Mouse (Mus musculus) midbrain, embryonic 14.5 days (tissue): ENCODE results near the gene Ccl5. TPM values are rescaled to one million over a fixed set of nuclear protein-coding genes. Genes with fewer than 3 reads are reported as not detected.

ENCODE experiments used
- ATAC-seq: fragments of 200-750 bp; cut with Nextera tagmentation; 2 replicates; pipeline ENCODE4 v1.8.0; 2017; ENCODE audit warnings: moderate number of reproducible peaks, moderate library complexity; ENCODE audit not compliant: low FRiP score, low TSS enrichment
- DNase-seq: peaks from one replicate; pipeline ENCODE4 v3.0.0-alpha.2; 2015
- H3K27ac ChIP-seq: fragments of 300-500 bp; sonication (generic); replicated peaks from 2 replicates; pipeline ENCODE4 v1.5.1; 2014; ENCODE audit warnings: mild to moderate bottlenecking, low read depth, low read length, moderate library complexity
- H3K27me3 ChIP-seq: fragments of 300-500 bp; sonication (generic); 2 replicates; pipeline ENCODE4 v1.6.1; 2014; ENCODE audit warnings: low read length, control low read depth, mixed read lengths; ENCODE audit not compliant: control insufficient read depth, insufficient read depth
- H3K36me3 ChIP-seq: fragments of 300-500 bp; sonication (generic); 2 replicates; pipeline ENCODE4 v1.6.1; 2014; ENCODE audit warnings: low read length, control low read depth; ENCODE audit not compliant: control insufficient read depth, insufficient read depth
- H3K4me1 ChIP-seq: fragments of 300-500 bp; sonication (generic); 2 replicates; pipeline ENCODE4 v1.6.1; 2014; ENCODE audit warnings: mild to moderate bottlenecking, antibody characterized with exemption, low read length, control low read depth; ENCODE audit not compliant: control insufficient read depth, insufficient read depth
- H3K4me2 ChIP-seq: fragments of 300-500 bp; sonication (generic); 2 replicates; pipeline ENCODE4 v1.6.1; 2014; ENCODE audit warnings: mild to moderate bottlenecking, low read length, moderate library complexity
- H3K4me3 ChIP-seq: fragments of 300-500 bp; sonication (generic); replicated peaks from 2 replicates; pipeline ENCODE4 v1.5.1; 2014; ENCODE audit warnings: low read depth, low read length
- H3K9ac ChIP-seq: fragments of 300-500 bp; sonication (generic); replicated peaks from 2 replicates; pipeline ENCODE4 v1.6.1; 2014; ENCODE audit warnings: mild to moderate bottlenecking, low read length, moderate library complexity
- H3K9me3 ChIP-seq: fragments of 300-500 bp; sonication (generic); 2 replicates; pipeline ENCODE4 v1.6.1; 2016; ENCODE audit warnings: low read length, control low read depth, mixed read lengths; ENCODE audit not compliant: control insufficient read depth
- WGBS: fragments of 180-500 bp; shearing (Covaris S2); extraction: QIAGEN DNeasy Blood & Tissue Kit; methylation state at CpG from one replicate; pipeline ENCODE4 v1.1.7; 2014; 5-methylcytosine and 5-hydroxymethylcytosine counted together
- polyA plus RNA-seq: library from polyadenylated mRNA; unstranded; fragments of >200 nt; fragmentation: Nextera tagmentation; extraction: Ambion mirVana; gene quantifications from 2 replicates; pipeline ENCODE4 v1.2.1, GENCODE M21; 2014

The Ccl5 gene
- polyA plus RNA-seq, 1 experiment from 2014 or later: 1.6 TPM

DNA sequence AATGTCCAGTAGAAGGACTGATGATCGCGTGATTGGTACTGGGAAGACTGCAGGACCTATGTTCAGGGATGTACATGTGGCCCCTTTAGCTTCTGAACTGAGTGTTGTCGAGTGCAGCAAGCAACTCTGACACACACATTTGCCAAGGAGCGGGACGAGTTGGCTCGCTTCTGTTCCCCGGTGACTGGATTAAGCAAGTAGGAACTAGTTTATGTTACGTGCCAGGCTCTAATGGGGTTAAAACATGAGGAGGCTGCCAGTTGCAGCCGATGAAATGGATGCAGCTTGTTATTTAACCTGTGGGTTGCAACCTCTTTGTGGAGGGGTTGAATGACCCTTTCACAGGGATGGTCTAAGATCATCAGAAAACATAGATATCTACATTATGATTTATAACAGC lies 37.7 kb upstream of the Ccl5 start:
- H3K9ac ChIP-seq: no peak overlapping the region
- H3K9me3 ChIP-seq: no peaks in the 10 kb centered on the region
- H3K27me3 ChIP-seq: no peaks in the 10 kb centered on the region
- H3K4me1 ChIP-seq: no peaks in the 10 kb centered on the region
- 91% methylated on average over 9 of the region's 9 CpGs for WGBS
- DNase-seq (no peak), ATAC-seq (no peak)
- H3K27ac ChIP-seq: no peak overlapping the region
- H3K4me2 ChIP-seq: no peak overlapping the region
- no peak overlapping the region for H3K4me3 ChIP-seq
- H3K36me3 ChIP-seq: no peaks in the 10 kb centered on the region

DNA sequence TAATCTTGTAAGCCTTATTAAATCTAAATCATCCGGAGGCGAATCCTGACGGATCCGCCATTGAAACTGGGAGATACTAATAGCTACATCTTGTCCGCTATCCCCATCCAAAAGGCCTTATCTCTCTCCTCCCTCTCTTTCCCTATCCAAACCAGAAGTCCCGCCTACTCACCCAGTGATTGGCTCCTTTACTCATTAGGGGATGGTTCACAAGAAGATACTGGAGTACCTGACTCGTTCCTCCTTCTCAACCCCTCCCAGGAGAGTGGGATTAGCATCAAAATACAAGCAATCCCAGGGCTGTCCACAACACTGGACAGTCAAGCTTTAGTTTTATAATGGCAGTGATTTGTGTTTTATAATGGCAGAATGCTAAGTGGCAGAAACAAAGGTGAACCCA lies 37.0 kb upstream of the Ccl5 start:
- H3K27ac ChIP-seq: no peak overlapping the region
- ATAC-seq: no peak
- no peak overlapping the region for H3K4me2 ChIP-seq
- no peak overlapping the region for H3K9ac ChIP-seq
- H3K4me1 ChIP-seq: no peaks in the 10 kb centered on the region
- no peak overlapping the region for H3K4me3 ChIP-seq
- no peaks in the 10 kb centered on the region for H3K27me3 ChIP-seq
- H3K9me3 ChIP-seq: no peaks in the 10 kb centered on the region
- DNase-seq: no peak
- WGBS: 69% methylated on average over 7 of the region's 7 CpGs
- no peaks in the 10 kb centered on the region for H3K36me3 ChIP-seq

DNA sequence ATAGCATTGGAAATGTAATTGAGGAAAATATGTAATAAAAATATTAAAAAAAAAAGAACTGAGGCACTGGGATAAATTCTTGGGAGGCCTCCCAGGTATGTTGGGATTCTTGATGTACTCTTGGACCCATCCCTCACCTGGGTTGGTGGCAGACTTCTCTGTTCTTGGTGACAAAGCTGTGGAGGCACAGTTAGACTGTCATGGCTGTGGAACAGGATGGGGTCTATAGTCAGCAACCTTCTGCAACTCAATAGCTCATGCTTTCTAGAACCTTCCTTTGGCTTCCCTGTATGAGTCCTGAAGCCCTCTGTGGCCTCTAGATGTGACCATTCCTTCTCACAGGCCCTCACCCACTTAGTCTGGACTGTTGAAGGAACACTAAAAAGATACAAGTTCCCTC lies 36.3 kb upstream of the Ccl5 start:
- Histone ChIP-seq H3K27ac (no peak overlapping the region), H3K4me3 (no peak overlapping the region), H3K9ac (no peak overlapping the region), H3K4me1 (no peaks in the 10 kb centered on the region), H3K36me3 (no peaks in the 10 kb centered on the region), H3K9me3 (no peaks in the 10 kb centered on the region), H3K27me3 (no peaks in the 10 kb centered on the region), H3K4me2 (no peak overlapping the region)
- DNase-seq (no peak), ATAC-seq (no peak)

DNA sequence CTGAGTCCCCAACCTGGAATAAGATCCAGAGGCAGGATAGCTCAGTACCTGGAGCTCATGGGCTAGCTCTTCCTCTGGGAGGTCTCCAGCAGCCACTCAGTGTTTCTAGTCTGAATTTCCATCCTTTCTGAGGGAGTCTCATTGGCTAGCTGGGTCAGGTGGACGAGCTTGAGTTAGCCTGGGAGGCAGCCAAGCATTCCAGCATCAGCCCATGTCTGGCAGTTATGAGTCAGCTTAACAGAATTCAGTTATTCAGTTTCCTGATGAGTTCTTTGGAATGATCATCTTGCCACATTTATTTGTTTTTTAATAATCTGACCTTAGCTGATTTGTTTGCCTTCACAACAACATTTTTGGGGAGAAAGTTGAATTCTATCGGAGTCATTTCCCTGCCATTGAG lies 33.4 kb upstream of the Ccl5 start:
- no peak overlapping the region for H3K4me2 ChIP-seq
- H3K4me1 ChIP-seq: no peaks in the 10 kb centered on the region
- H3K36me3 ChIP-seq: no peaks in the 10 kb centered on the region
- no peaks in the 10 kb centered on the region for H3K27me3 ChIP-seq
- WGBS: 74% methylated on average over 2 of the region's 2 CpGs
- no peak overlapping the region for H3K27ac ChIP-seq
- DNase-seq (no peak), ATAC-seq (no peak)
- H3K9me3 ChIP-seq: no peaks in the 10 kb centered on the region
- H3K4me3 ChIP-seq: no peak overlapping the region
- no peak overlapping the region for H3K9ac ChIP-seq

DNA sequence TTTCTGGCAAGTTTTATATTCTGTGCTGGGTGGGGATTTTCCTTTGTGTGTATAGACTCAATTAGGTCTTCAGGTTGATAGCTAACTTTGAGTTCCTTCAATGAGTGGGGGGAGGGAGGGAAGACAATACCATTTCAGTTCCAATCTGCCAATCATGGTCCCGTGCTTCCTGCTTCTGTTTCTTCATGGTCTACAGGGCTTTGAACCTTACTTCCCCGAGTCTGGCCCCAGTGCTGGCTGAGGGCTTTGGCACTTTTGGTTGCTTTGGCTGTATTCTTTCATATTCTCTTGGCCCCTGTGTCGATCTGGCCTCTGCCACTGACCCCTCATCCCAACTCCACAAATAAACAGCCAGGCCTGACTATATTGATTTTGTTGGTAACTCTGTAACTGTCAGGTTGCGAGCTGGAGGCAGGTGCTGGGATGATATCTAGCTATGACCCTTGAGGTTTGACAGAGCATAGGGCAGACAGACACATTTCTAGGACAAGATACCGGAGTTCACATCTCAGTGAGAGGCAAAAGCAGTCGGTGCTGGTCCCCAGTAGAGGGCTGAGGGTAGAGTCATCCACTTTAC lies 32.1 kb upstream of the Ccl5 start:
- Histone ChIP-seq H3K4me1 (no peaks in the 10 kb centered on the region), H3K27me3 (no peaks in the 10 kb centered on the region), H3K9ac (no peak overlapping the region), H3K4me2 (no peak overlapping the region), H3K9me3 (no peaks in the 10 kb centered on the region), H3K27ac (no peak overlapping the region), H3K4me3 (no peak overlapping the region), H3K36me3 (no peaks in the 10 kb centered on the region)
- WGBS: 79% methylated on average over 6 of the region's 6 CpGs
- DNase-seq (no peak), ATAC-seq (no peak)

DNA sequence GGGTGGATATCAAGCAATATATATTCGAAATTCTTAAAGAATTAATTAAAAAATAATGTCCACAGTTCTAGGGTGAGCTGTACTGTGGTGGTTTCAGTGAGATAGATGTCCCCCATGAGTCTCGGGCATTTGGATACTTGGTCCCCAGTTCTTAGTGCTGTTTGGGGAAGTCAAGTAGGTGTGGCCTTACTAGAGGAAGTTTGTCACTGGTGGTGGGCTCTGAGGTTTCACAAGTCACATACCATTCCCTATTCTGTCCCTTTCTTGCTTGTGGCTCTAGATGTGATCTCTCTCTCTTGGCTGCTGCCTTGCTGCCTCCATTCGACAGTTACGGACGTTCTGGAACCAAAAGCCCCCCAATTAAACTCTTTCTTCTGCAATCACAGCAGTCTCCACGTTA lies 30.1 kb upstream of the Ccl5 start:
- no peaks in the 10 kb centered on the region for H3K27me3 ChIP-seq
- no peak for ATAC-seq
- H3K4me3 ChIP-seq: no peak overlapping the region
- no peak overlapping the region for H3K9ac ChIP-seq
- H3K9me3 ChIP-seq: no peaks in the 10 kb centered on the region
- no peak for DNase-seq
- H3K4me1 ChIP-seq: no peaks in the 10 kb centered on the region
- WGBS: 75% methylated on average over 6 of the region's 6 CpGs
- H3K36me3 ChIP-seq: no peaks in the 10 kb centered on the region
- no peak overlapping the region for H3K4me2 ChIP-seq
- no peak overlapping the region for H3K27ac ChIP-seq

DNA sequence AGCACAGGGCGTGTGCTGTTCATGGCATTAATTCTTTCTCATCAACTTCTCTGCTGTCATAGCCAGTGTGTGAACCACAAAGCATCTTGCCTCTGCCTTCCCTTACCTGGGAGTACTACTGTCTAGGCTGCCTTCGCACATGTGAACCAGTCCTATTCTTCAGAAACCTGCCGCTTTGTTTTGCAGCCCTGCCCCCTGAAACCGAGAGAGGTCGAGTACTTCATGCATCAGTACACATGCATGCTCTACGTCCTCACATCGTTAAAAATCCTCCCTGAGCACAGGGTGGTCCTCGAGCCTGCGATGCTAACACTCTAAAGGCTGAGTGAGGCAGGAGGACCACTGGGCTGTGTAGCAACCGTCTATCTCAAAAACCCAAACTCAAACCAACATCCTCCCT lies 26.8 kb upstream of the Ccl5 start:
- Histone ChIP-seq H3K9me3 (no peaks in the 10 kb centered on the region), H3K4me2 (no peak overlapping the region), H3K27ac (no peak overlapping the region), H3K4me1 (no peaks in the 10 kb centered on the region), H3K4me3 (no peak overlapping the region), H3K9ac (no peak overlapping the region), H3K27me3 (no peaks in the 10 kb centered on the region), H3K36me3 (no peaks in the 10 kb centered on the region)
- no peak for ATAC-seq
- WGBS: 42% methylated on average over 10 of the region's 10 CpGs
- DNase-seq: no peak

DNA sequence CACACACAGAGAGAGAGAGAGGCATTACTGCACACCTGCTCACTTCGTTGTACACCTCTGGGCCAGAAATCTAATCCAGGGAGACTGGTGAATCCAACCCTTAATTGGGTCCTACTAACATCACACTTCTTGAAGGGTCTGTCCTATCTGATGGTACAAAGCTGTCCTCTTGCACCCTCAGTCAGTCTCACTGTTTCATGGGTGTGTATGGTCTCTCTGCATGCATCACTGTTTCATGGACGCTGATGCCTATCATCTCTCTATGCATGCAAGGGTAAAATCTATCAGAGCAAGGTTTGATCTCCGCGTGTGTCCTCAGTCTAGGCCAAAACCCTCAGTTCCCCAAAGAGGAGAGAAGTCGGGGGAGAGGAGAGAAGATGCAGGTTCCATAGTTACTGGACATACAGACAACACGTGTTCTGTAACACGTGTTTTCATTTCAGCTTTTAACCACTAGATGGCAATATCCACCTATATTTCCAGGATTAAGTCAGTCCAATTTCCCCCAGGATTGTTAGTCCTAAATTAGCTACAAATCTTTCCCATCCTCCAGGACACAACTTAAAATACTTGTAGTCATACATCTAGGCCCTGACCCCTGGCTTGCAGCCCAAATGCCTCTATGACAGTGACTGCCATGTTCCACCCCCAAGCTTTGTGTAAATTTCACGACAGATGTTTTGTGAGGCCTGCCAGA lies 25.9 kb upstream of the Ccl5 start:
- no peaks in the 10 kb centered on the region for H3K4me1 ChIP-seq
- H3K36me3 ChIP-seq: no peaks in the 10 kb centered on the region
- H3K27me3 ChIP-seq: no peaks in the 10 kb centered on the region
- H3K4me3 ChIP-seq: no peak overlapping the region
- ATAC-seq (no peak), DNase-seq (peak; percentile 92)
- WGBS: 26% methylated on average over 8 of the region's 8 CpGs
- 0 out of 2 replicates have a peak overlapping the region, but pooled peaks have one; percentile 13 for H3K4me2 ChIP-seq
- H3K9me3 ChIP-seq: no peaks in the 10 kb centered on the region
- no peak overlapping the region for H3K27ac ChIP-seq
- no peak overlapping the region for H3K9ac ChIP-seq

DNA sequence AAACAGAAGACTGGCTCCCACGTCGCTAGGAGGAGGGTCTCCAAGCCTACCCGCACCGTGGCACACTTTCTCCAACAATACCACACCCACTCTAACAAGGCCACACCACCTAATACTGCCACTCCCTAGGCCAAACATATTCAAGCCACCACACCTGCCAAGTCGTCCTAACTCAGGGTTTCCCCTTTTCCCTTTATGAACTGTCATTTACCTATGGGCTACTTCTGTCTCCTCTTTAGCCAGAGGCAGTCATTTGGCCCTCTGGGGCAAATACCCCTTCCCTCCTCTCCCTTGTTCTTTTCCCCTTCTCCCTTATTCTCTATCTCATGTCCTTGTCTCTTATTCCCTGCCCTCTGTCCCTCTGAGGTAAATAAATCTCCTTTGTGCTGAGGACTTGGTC lies 21.4 kb upstream of the Ccl5 start:
- Histone ChIP-seq H3K27ac (no peak overlapping the region), H3K4me2 (no peak overlapping the region), H3K4me1 (no peaks in the 10 kb centered on the region), H3K27me3 (no peaks in the 10 kb centered on the region), H3K4me3 (no peak overlapping the region), H3K36me3 (no peaks in the 10 kb centered on the region), H3K9ac (no peak overlapping the region), H3K9me3 (no peaks in the 10 kb centered on the region)
- 87% methylated on average over 5 of the region's 5 CpGs for WGBS
- no peak for ATAC-seq
- no peak for DNase-seq
